Mouse (Mus musculus): ENCODE results near the gene Zfp609.

Gene Zfp609

GRCm38 (mm10) chr9:65827344-65828015 is at the start of gene Zfp609:
Gene Zfp609 (minus strand): TSS chr9:65827564.
- DNase-seq: peak; percentile 96

GRCm38 (mm10) chr9:65859656-65860055 is 32.3 kb upstream of the Zfp609 start:
- DNase-seq: no peak

- DNase-seq: no peak
These were observed 22.8 kb upstream of the Zfp609 start for GRCm38 (mm10) chr9:65850203-65850602.

GRCm38 (mm10) chr9:65848154-65848553 is 20.8 kb upstream of the Zfp609 start:
- DNase-seq: no peak

- DNase-seq: no peak
These were observed 17.2 kb upstream of the Zfp609 start for GRCm38 (mm10) chr9:65844421-65845165.

GRCm38 (mm10) chr9:65839841-65840240 is 12.5 kb upstream of the Zfp609 start:
- DNase-seq: no peak

GRCm38 (mm10) chr9:65836916-65837315 is 9.6 kb upstream of the Zfp609 start:
- DNase-seq: no peak

GRCm38 (mm10) chr9:65834628-65835354 is 7.4 kb upstream of the Zfp609 start:
- no peak for DNase-seq

- DNase-seq: no peak
These were observed 6.3 kb upstream of the Zfp609 start for GRCm38 (mm10) chr9:65833640-65834039.

- DNase-seq: no peak
These were observed 5.9 kb upstream of the Zfp609 start for GRCm38 (mm10) chr9:65833230-65833629.

GRCm38 (mm10) chr9:65832041-65832440 is 4.7 kb upstream of the Zfp609 start:
- DNase-seq: no peak

GRCm38 (mm10) chr9:65831164-65831563 is 3.8 kb upstream of the Zfp609 start:
- no peak for DNase-seq

- no peak for DNase-seq
These were observed 2.9 kb upstream of the Zfp609 start for GRCm38 (mm10) chr9:65830255-65830654.

GRCm38 (mm10) chr9:65829410-65829809 is 2.0 kb upstream of the Zfp609 start:
- peak; percentile 61 for DNase-seq

GRCm38 (mm10) chr9:65828511-65828910 is 1.1 kb upstream of the Zfp609 start:
- no peak for DNase-seq

- peak; percentile 15 for DNase-seq
These were observed 646 bp upstream of the Zfp609 start for GRCm38 (mm10) chr9:65828016-65828403.

- peak; percentile 28 for DNase-seq
These were observed 598 bp downstream of the Zfp609 start for GRCm38 (mm10) chr9:65826588-65827343.

- DNase-seq: peak; percentile 16
These were observed 1.2 kb downstream of the Zfp609 start for GRCm38 (mm10) chr9:65826226-65826587.

- peak; percentile 21 for DNase-seq
These were observed 3.5 kb downstream of the Zfp609 start for GRCm38 (mm10) chr9:65823716-65824462.

- no peak for DNase-seq
These were observed 5.4 kb downstream of the Zfp609 start for GRCm38 (mm10) chr9:65822011-65822410.

GRCm38 (mm10) chr9:65820301-65820700 is 7.1 kb downstream of the Zfp609 start:
- DNase-seq: no peak

GRCm38 (mm10) chr9:65818402-65818801 is 9.0 kb downstream of the Zfp609 start:
- no peak for DNase-seq

Data from thymus, postnatal 4 days (tissue).